Mouse (Mus musculus): ENCODE data around the gene Krt13.

DNA sequence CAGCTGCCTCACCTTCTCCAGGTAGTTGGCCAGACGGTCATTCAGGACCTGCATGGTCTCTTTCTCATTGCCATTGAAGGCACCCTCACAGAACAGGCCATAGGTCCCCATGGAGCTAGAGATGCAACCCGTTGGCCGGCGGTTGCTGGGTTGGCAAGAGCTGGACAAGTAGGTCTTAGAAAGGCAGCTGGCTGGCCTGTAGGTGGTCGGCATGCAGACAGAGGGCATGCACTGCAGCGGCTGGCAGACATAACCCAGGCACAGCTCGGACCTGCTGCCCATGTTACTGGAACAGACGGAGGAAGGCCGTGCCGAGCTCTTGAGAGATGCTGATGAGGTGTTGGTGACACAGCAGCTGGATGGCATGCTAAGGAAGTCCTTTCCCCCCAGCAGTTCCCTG lies 33.5 kb downstream of the Krt13 start, which contains the start of gene Krt32:
- TF ChIP-seq CTCF (IDR thresholded peaks at IDR 0.05; ENCODE audit: extremely low read depth, insufficient read depth, low read length): no peak
- TF ChIP-seq POLR2A (IDR thresholded peaks at IDR 0.05; ENCODE audit: extremely low read depth, insufficient read depth, low read length): no peak

Measured in cortical plate, adult 2 months (tissue).